Mouse (Mus musculus) colon, adult 2 months (tissue): Measurements from ENCODE around the gene Dclre1b. TPM values are rescaled to one million over a fixed set of nuclear protein-coding genes. Genes with fewer than 3 reads are reported as not detected.

Source experiments
- polyA plus RNA-seq: library from polyadenylated mRNA; depleted of rRNA; stranded (reverse); fragments of >200 nt; gene quantifications from 2 replicates; pipeline ENCODE4 v1.2.3, GENCODE M21; 2012; rRNA removed

Gene Dclre1b
- polyA plus RNA-seq: 16.0 and 19.6 TPM in 2 replicates

DNA sequence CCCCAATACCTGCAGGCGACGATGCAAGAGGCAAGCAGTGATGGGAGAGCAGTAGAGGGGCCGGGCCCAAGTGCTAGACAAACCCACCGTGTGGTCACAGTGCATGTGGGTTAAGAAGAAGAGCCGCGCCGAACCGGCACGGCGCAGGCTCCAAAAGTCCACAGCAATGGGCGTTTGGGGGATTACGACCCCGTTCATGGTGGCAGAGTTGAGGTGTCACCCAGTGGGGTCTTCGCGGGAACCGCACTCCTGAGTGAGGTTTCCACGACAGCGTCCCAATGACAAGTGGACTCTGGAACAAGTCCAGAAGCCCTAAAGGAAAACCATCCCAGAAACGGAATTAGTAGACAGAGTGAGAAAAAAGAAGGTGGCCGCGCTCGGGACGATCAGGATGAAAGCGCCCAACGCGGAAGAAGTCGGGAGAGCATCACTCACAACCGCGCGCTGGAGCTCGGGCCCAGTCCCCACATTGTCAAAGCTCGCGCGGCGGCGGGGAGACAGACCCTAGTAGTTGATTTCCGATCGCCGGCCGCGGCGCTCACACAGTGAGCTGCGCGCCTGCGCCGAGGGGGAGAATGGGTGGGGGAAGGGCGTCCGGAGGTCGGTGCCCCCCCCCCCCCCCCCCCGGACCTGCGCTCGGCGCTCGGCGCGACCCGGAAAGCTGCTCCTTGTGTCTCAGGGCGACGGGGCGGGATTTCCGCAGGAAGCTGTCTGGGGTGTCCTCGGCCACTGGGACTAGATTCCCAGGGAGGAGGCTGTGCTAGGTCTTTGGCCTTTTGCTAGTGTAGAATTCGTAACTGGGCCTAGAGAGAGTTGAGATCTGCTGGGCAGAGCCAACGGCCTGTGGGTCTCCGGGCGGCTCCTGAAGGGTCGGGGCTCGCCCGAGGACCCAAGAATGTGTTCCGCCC, at the start of gene Dclre1b, which contains the start of the genes Ap4b1 and Gm43064:
TSS of gene Dclre1b (minus strand) at position 554 of the 908 bp plus-strand sequence.
TSS of gene Ap4b1 (plus strand) at position 630 of the 908 bp plus-strand sequence.
TSS of gene Gm43064 (plus strand) at position 683 of the 908 bp plus-strand sequence.

DNA sequence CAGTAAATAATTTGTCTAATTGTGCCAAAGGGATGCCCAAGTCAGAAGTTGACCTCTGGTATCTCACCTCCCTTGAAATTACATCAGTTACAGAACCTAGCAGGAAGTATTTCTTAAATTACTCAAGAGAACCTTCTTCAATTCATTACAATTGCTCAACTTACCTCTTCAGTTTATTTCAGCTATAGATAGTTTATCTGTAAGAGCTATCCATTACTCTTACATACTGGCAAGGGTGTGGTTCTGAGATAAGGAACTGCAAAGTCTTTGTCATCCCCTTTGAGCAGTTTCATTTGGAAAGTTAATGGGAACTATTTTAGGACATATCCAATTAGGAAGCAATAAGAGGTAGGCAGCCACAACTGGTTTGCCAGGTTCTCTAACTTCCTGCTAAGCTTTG, 23.2 kb upstream of the Dclre1b start, which contains the start of gene Bcl2l15:
TSS of gene Bcl2l15 (plus strand) at position 176 of the 400 bp plus-strand sequence.

DNA sequence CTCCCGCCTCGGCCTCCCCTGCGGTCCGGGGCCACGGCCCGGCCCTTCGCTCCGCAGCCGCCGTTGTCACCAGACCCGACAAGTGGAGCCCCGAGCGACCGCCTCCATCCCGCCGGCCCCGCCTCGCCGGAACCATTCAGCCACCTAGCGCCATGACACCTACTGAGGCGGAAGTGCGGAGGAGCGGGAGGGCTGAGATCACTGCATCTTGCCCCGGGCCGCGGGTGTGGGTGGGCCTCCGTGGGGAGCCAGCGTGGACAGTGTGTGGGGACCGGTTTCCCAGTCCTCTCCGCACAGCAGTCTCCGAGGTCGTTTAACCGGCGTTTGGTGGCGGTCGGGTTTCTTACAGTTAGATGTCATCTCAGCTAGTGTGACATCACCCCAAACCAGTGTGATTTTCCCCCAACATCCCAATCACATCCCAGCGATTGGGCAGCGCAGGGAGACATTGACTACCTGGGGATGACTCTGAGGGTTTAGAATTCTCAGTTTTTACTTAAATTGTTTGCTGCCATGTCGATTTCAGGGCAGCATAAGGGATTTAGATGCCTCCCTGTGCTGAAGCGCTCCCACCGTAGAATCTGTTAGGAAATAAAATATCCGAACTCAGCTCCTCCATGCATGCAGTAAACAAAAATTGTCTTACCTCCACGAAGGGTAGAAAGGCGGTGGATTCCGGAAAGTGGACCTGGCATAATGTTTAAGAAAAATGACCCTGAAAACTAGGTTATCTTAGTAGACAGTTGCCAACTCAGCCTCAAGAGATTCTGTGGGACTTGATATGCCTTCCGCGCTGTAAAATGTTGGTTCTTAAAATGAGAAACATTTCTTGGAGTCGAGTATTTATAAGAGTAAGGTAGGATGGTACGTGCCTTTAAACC, 17.8 kb downstream of the Dclre1b start, which contains the start of gene Hipk1:
TSS of gene Hipk1 (minus strand) at position 334 of the 881 bp plus-strand sequence.

Other genes starting within 250 kb of the Dclre1b start
- 2.2 and 2.3 TPM in 2 replicates for gene Syt6, start 234.2 kb downstream of the Dclre1b start, polyA plus RNA-seq
- gene Atg4a-ps, start 163.4 kb downstream of the Dclre1b start, polyA plus RNA-seq: not detected in 2 replicates
- 8.6 and 9.5 TPM in 2 replicates for gene Olfml3, start 71.4 kb downstream of the Dclre1b start, polyA plus RNA-seq
- gene Gm10964, start 70.1 kb downstream of the Dclre1b start, polyA plus RNA-seq: not detected in 2 replicates
- 71.6 and 85.3 TPM in 2 replicates for gene Hipk1, start 17.9 kb downstream of the Dclre1b start, polyA plus RNA-seq
- 9.0 and 9.1 TPM in 2 replicates for gene Ap4b1, start 76 bp upstream of the Dclre1b start, polyA plus RNA-seq
- not detected in 2 replicates for gene Gm43064, start 129 bp upstream of the Dclre1b start, polyA plus RNA-seq
- gene Bcl2l15, start 23.2 kb upstream of the Dclre1b start, polyA plus RNA-seq: not detected in 2 replicates
- 0.74 and 1.3 TPM in 2 replicates for gene Ptpn22, start 50.4 kb upstream of the Dclre1b start, polyA plus RNA-seq
- 3.1 and 3.2 TPM in 2 replicates for gene Rsbn1, start 104.7 kb upstream of the Dclre1b start, polyA plus RNA-seq
- 4.4 and 5.5 TPM in 2 replicates for gene Phtf1, start 158.7 kb upstream of the Dclre1b start, polyA plus RNA-seq